Mouse (Mus musculus): ENCODE measurements around the gene Hist1h4i. TPM values are rescaled to one million over a fixed set of nuclear protein-coding genes. Genes with fewer than 3 reads are reported as not detected.
A peak's percentile ranks its signal among the peaks of the same experiment; 100 is the strongest.

Hist1h4i gene
- polyA plus RNA-seq, 1 experiment from 2014 or later = 9.9 TPM

- Histone ChIP-seq H3K9ac (ENCODE audit: low read depth, low read length) (peak overlapping the region; percentile 51), H3K27me3 (replicated peaks; ENCODE audit: control insufficient read depth, insufficient read depth, low read length) (no peaks in the 10 kb centered on the region), H3K36me3 (ENCODE audit: control insufficient read depth, insufficient read depth) (no peaks in the 10 kb centered on the region), H3K27ac (ENCODE audit: low read depth, low read length) (peak overlapping the region; percentile 68), H3K4me1 (replicated peaks; ENCODE audit: control insufficient read depth, insufficient read depth, low read length) (no peaks in the 10 kb centered on the region), H3K9me3 (ENCODE audit: control insufficient read depth) (no peaks in the 10 kb centered on the region), H3K4me3 (ENCODE audit: low read depth, low read length) (peak overlapping the region; percentile 53), H3K4me2 (replicated peaks; ENCODE audit: low read depth) (peak overlapping the region; percentile 67)
- TF ChIP-seq CTCF (IDR thresholded peaks at IDR 0.05; ENCODE audit: low read depth) = peak; percentile 93
- WGBS = under 1% methylated on average over 48 of the region's 52 CpGs
- peak; percentile 96 for ATAC-seq
Observed at GRCm38 (mm10) chr13:22050591-22051522, 9.7 kb upstream of the Hist1h4i start.

GRCm38 (mm10) chr13:22049737-22050440, 8.7 kb upstream of the Hist1h4i start:
- no peak for ATAC-seq

DNA sequence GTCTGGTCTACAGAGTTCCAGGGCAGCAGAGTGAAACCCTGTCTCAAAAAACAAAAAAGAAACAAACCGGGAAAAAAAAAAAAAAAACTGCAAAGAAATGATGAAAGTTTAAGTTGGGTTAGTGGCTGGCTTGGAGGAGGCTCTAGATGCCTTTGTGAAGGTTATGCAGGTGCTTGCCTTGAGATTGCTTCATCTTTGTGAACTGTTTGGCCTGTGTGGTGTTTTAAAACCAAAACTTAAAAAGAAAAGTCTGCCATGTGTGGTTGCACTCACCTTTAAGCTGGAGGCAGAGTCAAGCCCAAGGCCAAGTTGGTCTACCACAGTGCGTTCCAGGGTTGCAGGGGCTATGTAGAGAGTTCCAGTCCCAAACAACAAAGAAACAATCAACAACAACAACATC, 7.9 kb upstream of the Hist1h4i start:
- H3K9ac ChIP-seq (ENCODE audit: low read depth, low read length) = no peak overlapping the region
- H3K27ac ChIP-seq (ENCODE audit: low read depth, low read length) = no peak overlapping the region
- H3K4me1 ChIP-seq (replicated peaks; ENCODE audit: control insufficient read depth, insufficient read depth, low read length) = no peaks in the 10 kb centered on the region
- no peak overlapping the region for H3K4me3 ChIP-seq (ENCODE audit: low read depth, low read length)
- 88% methylated on average over 2 of the region's 2 CpGs for WGBS
- H3K27me3 ChIP-seq (replicated peaks; ENCODE audit: control insufficient read depth, insufficient read depth, low read length) = no peaks in the 10 kb centered on the region
- no peak overlapping the region for H3K4me2 ChIP-seq (replicated peaks; ENCODE audit: low read depth)
- no peak for ATAC-seq
- H3K36me3 ChIP-seq (ENCODE audit: control insufficient read depth, insufficient read depth) = no peaks in the 10 kb centered on the region
- TF ChIP-seq CTCF (IDR thresholded peaks at IDR 0.05; ENCODE audit: low read depth) = no peak
- no peaks in the 10 kb centered on the region for H3K9me3 ChIP-seq (ENCODE audit: control insufficient read depth)

More at GRCm38 (mm10) chr13:22049737-22050440, 8.7 kb upstream of the Hist1h4i start:
- TF ChIP-seq CTCF (IDR thresholded peaks at IDR 0.05; ENCODE audit: low read depth) = no peak
- peak overlapping the region; percentile 53 for H3K4me3 ChIP-seq (ENCODE audit: low read depth, low read length)
- H3K9me3 ChIP-seq (ENCODE audit: control insufficient read depth) = no peaks in the 10 kb centered on the region
- H3K36me3 ChIP-seq (ENCODE audit: control insufficient read depth, insufficient read depth) = no peaks in the 10 kb centered on the region
- H3K27ac ChIP-seq (ENCODE audit: low read depth, low read length) = peak overlapping the region; percentile 68
- no peaks in the 10 kb centered on the region for H3K27me3 ChIP-seq (replicated peaks; ENCODE audit: control insufficient read depth, insufficient read depth, low read length)
- WGBS = 1% methylated on average over 14 of the region's 14 CpGs
- peak overlapping the region; percentile 67 for H3K4me2 ChIP-seq (replicated peaks; ENCODE audit: low read depth)
- H3K4me1 ChIP-seq (replicated peaks; ENCODE audit: control insufficient read depth, insufficient read depth, low read length) = no peaks in the 10 kb centered on the region
- no peak overlapping the region; the same call in 1 of the 2 replicates for H3K9ac ChIP-seq (ENCODE audit: low read depth, low read length)

GRCm38 (mm10) chr13:22045311-22045710, 4.1 kb upstream of the Hist1h4i start:
- H3K27ac ChIP-seq (ENCODE audit: low read depth, low read length) = no peak overlapping the region
- 0 out of 2 replicates have a peak, but pooled peaks cover 4% of the 10 kb centered on the region for H3K4me1 ChIP-seq (replicated peaks; ENCODE audit: control insufficient read depth, insufficient read depth, low read length)
- H3K9me3 ChIP-seq (ENCODE audit: control insufficient read depth) = no peaks in the 10 kb centered on the region
- H3K4me2 ChIP-seq (replicated peaks; ENCODE audit: low read depth) = no peak overlapping the region
- no peak overlapping the region for H3K4me3 ChIP-seq (ENCODE audit: low read depth, low read length)
- H3K9ac ChIP-seq (ENCODE audit: low read depth, low read length) = no peak overlapping the region
- no peaks in the 10 kb centered on the region for H3K27me3 ChIP-seq (replicated peaks; ENCODE audit: control insufficient read depth, insufficient read depth, low read length)
- no peak for TF ChIP-seq CTCF (IDR thresholded peaks at IDR 0.05; ENCODE audit: low read depth)
- no peaks in the 10 kb centered on the region for H3K36me3 ChIP-seq (ENCODE audit: control insufficient read depth, insufficient read depth)
- 67% methylated on average over 2 of the region's 2 CpGs for WGBS
- no peak for ATAC-seq

DNA sequence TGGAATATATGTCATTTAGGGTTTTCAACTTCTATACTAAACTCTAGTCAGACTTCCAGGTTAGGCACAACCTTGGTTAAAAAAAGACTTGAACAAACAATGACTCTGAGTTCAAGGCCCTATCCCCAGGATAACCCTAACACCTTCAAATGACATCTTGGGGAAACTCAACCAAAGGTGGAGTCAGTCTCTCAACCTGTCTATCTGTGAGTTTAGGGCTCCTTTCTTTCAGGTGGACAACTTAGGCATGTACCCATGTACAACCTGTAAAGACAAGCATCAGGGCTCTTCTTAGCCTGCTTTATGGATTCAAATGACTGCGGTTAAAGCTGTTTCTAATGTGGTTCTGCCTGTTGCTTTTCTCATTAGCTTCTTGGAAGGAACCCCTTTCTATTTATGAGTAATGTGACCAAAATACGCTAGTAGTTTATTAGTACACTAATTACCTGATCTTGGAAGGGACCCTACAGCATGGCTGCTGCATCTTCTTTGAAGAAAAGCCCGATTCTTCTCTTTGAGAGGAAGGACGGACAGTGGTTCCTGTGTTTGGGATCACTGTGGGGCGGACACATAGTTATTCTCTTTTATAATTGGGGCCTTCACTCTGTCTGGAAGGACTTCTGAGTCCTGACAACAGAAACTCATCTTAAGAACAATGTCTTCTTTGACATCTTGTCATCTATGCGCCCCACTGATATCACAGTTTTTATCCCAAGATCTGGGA, 3.4 kb upstream of the Hist1h4i start:
- 0 out of 2 replicates have a peak, but pooled peaks cover 5% of the 10 kb centered on the region for H3K4me1 ChIP-seq (replicated peaks; ENCODE audit: control insufficient read depth, insufficient read depth, low read length)
- no peak overlapping the region for H3K9ac ChIP-seq (ENCODE audit: low read depth, low read length)
- TF ChIP-seq CTCF (IDR thresholded peaks at IDR 0.05; ENCODE audit: low read depth) = no peak
- H3K4me2 ChIP-seq (replicated peaks; ENCODE audit: low read depth) = 0 out of 2 replicates have a peak overlapping the region, but pooled peaks have one; percentile 70
- no peak overlapping the region for H3K27ac ChIP-seq (ENCODE audit: low read depth, low read length)
- no peak overlapping the region for H3K4me3 ChIP-seq (ENCODE audit: low read depth, low read length)
- 90% methylated on average over 6 of the region's 6 CpGs for WGBS
- no peaks in the 10 kb centered on the region for H3K27me3 ChIP-seq (replicated peaks; ENCODE audit: control insufficient read depth, insufficient read depth, low read length)
- ATAC-seq = no peak
- no peaks in the 10 kb centered on the region for H3K9me3 ChIP-seq (ENCODE audit: control insufficient read depth)
- no peaks in the 10 kb centered on the region for H3K36me3 ChIP-seq (ENCODE audit: control insufficient read depth, insufficient read depth)
